Comparison of ENCODE assay signal across 9 mouse cellular contexts in genomic region chr6:48010727-48011126, GRCm38 (mm10). TPM values are rescaled to one million over a fixed set of nuclear protein-coding genes. Genes with fewer than 3 reads are reported as not detected.
DNase-seq lines count a peak whose midpoint lies in the region.
"Had no signal": no experiment of that assay in that cellular context is flagged by ENCODE, and none has a peak within 500 bp of the region (broad histone marks: within the 10 kb centered on the region; RNA-seq: fewer than 3 reads in every experiment).

No protein-coding gene starts in this region.

- intact Hi-C loops in heart, postnatal 14 days (cut with DNase I), result no loop called here

- DNase-seq in heart, adult 18-20 months, result peak; percentile 58 to 76
- DNase-seq in heart, adult 9 months (ENCODE audit: low spot score in 2 of 2), result peak; percentile 56 to 67
- DNase-seq in heart, postnatal 14 days, result peak; percentile 22 to 59
- DNase-seq in lung, postnatal 14 days, result peak; percentile 57
- no peak for DNase-seq in cerebellum, adult 18-20 months
- no peak for DNase-seq in adrenal gland, postnatal 14 days
- no peak for DNase-seq in cerebellum, adult 8-10 months
- DNase-seq: cerebellum, adult 2 months; thymus, adult 18-20 months had no signal

RNA-seq across cellular contexts. Expression of gene Zfp777, which starts 38.0 kb away (rescaled TPM):
- total RNA-seq in heart, adult 18-20 months (2021), result 10 to 100 TPM; 12.7 to 13.9 TPM
- total RNA-seq in heart, postnatal 14 days (2021), result 10 to 100 TPM; 15.5 to 17.0 TPM
- total RNA-seq in adrenal gland, postnatal 14 days (2021), result 16.9 and 26.7 TPM in 2 replicates

RNA-seq across cellular contexts. Expression of gene Zfp956, which starts 57.5 kb away (rescaled TPM):
- total RNA-seq in heart, adult 18-20 months (2021), result 1 to 10 TPM; 1.6 to 1.9 TPM
- total RNA-seq in heart, postnatal 14 days (2021), result 1 to 10 TPM; 1.3 to 1.9 TPM
- total RNA-seq in adrenal gland, postnatal 14 days (2021), result 5.8 and 10.1 TPM in 2 replicates

Comparison
In these comparisons a context has a peak if more than half of its experiments do, and no peak if none do; other contexts are left out.
1. DNase-seq: peak in heart, adult 18-20 months (2 of 2), heart, adult 9 months (2 of 2), heart, postnatal 14 days (2 of 2) and lung, postnatal 14 days (single experiment); none in cerebellum, adult 18-20 months (0 of 2), adrenal gland, postnatal 14 days (single experiment) and cerebellum, adult 8-10 months (single experiment).